Mouse (Mus musculus) liver, embryonic 14.5 days (tissue): Measurements from ENCODE around the gene Psma7. TPM values are rescaled to one million over a fixed set of nuclear protein-coding genes. Genes with fewer than 3 reads are reported as not detected.

ENCODE experiments used
- ATAC-seq: fragments of 200-750 bp; cut with Nextera tagmentation; 2 replicates; pipeline ENCODE4 v1.8.0; 2017; ENCODE audit warnings: moderate number of reproducible peaks, mild to moderate bottlenecking, moderate library complexity; ENCODE audit not compliant: insufficient read depth
- DNase-seq, 3 experiments: peaks; one replicate each; pipeline ENCODE4 v3.0.0-alpha.2; 2012 to 2013; ENCODE audit warnings: low read depth in 3 of 3, low spot score in 3 of 3
- H3K27ac ChIP-seq: fragments of 300-500 bp; sonication (generic); 2 replicates; pipeline ENCODE4 v1.5.1; 2014; ENCODE audit warnings: moderate library complexity, mild to moderate bottlenecking, control low read depth, inconsistent platforms
- H3K27me3 ChIP-seq: fragments of 300-500 bp; sonication (generic); 2 replicates; pipeline ENCODE4 v1.6.1; 2014; ENCODE audit warnings: mild to moderate bottlenecking, low read length, moderate library complexity; ENCODE audit not compliant: control insufficient read depth, insufficient read depth
- H3K36me3 ChIP-seq: fragments of 300-500 bp; sonication (generic); replicated peaks from 2 replicates; pipeline ENCODE4 v1.6.1; 2014; ENCODE audit warnings: low read depth; ENCODE audit not compliant: control insufficient read depth, insufficient read depth
- H3K4me1 ChIP-seq, 2 experiments: fragments of 200-500 bp in 1 of 2; fragments of 300-500 bp in 1 of 2; sonication (generic) in 1 of 2; replicated peaks; 2 replicates each; pipeline ENCODE4 v1.6.1; 2012 to 2014; ENCODE audit warnings: antibody characterized with exemption in 1 of 2, inconsistent platforms in 1 of 2, low read length in 1 of 2; ENCODE audit not compliant: control insufficient read depth in 2 of 2, insufficient read depth in 2 of 2
- H3K4me2 ChIP-seq: fragments of 300-500 bp; sonication (generic); 2 replicates; pipeline ENCODE4 v1.6.1; 2014; ENCODE audit warnings: low read depth, mild to moderate bottlenecking, control low read depth, moderate library complexity
- H3K4me3 ChIP-seq, 2 experiments: fragments of 200-500 bp in 1 of 2; fragments of 300-500 bp in 1 of 2; sonication (generic) in 1 of 2; 2 replicates each; pipeline ENCODE4 v1.5.1; 2012 to 2014; ENCODE audit warnings: low read depth in 2 of 2, low read length in 2 of 2, mild to moderate bottlenecking in 2 of 2, control low read depth in 1 of 2, inconsistent platforms in 1 of 2, moderate library complexity in 1 of 2; ENCODE audit not compliant: insufficient read depth in 1 of 2
- H3K9ac ChIP-seq: fragments of 300-500 bp; sonication (generic); replicated peaks from 2 replicates; pipeline ENCODE4 v1.6.1; 2014; ENCODE audit warnings: mild to moderate bottlenecking, control low read depth, moderate library complexity
- H3K9me3 ChIP-seq: fragments of 300-500 bp; sonication (generic); 2 replicates; pipeline ENCODE4 v1.6.1; 2016; ENCODE audit warnings: low read length, mixed read lengths; ENCODE audit not compliant: control insufficient read depth
- CTCF ChIP-seq: IDR thresholded peaks from 2 replicates; pipeline ENCODE4 v1.5.1; 2016; ENCODE audit warnings: antibody characterized with exemption, low read depth, control low read depth
- EP300 ChIP-seq: IDR thresholded peaks from 2 replicates; pipeline ENCODE4 v1.6.1; 2016; ENCODE audit warnings: antibody characterized with exemption, low read depth
- WGBS: fragments of 180-500 bp; shearing (Covaris S2); extraction: QIAGEN DNeasy Blood & Tissue Kit; methylation state at CpG from one replicate; pipeline ENCODE4 v1.1.7; 2014; ENCODE audit not compliant: insufficient replicate concordance; 5-methylcytosine and 5-hydroxymethylcytosine counted together
- polyA plus RNA-seq, 2 experiments: library from polyadenylated mRNA; depleted of rRNA in 1 of 2; stranded (reverse) in 1 of 2; unstranded in 1 of 2; fragments of >200 nt; fragmentation: Nextera tagmentation in 1 of 2; extraction: Ambion mirVana in 1 of 2; gene quantifications; 2 replicates each; pipeline versions ENCODE4 v1.2.1 to v1.2.3; 2012 to 2014

Psma7 gene
- polyA plus RNA-seq, 2 experiments = 150 to 347 TPM

DNA sequence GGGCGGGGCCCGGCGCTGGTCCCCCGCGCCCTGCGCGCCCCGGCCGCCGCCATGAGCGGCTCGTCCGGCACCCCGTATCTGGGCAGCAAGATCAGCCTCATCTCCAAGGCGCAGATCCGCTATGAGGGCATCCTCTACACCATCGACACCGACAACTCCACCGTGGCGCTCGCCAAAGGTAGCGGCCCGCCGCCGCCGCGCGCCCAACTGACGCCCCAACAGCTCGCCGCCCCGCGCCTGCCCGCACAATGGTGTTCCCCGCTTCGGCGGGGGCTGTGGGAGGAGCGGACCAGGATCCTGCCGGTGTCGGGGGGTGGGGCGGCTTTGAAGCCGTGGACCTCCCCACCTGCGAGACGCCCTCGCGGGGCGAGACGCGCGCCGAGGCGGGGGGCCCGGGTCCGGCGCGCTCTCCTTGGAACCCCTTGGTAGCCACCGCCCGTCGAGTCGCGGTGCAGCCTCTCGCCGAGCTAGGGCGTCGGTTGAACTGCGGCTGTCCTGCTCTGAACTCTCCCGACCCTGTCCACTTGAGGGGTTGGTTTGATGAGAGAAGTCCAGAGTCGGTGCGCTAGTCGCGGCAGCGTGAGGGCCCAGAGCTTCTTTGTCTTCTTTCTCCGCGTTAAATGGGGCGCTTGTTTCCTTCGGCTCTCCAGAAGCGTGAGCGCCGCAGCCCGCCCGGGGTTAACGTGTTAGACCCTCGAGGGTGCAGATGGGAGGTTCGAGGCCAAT is 16.9 kb downstream of the Psma7 start:
- WGBS = under 1% methylated on average over 81 of the region's 84 CpGs
- TF ChIP-seq EP300 (no peak), CTCF (no peak)
- H3K27ac ChIP-seq = peak overlapping the region; percentile 28
- H3K4me3 ChIP-seq = peak overlapping the region; percentile 80 to 97
- H3K9me3 ChIP-seq = no peaks in the 10 kb centered on the region
- peaks cover 4% of the 10 kb centered on the region; the same call in 1 of the 2 replicates for H3K27me3 ChIP-seq
- 0 out of 2 replicates have a peak, but pooled peaks have one; percentile 2 for ATAC-seq
- DNase-seq = no peak
- peaks cover 12% of the 10 kb centered on the region for H3K36me3 ChIP-seq
- peak overlapping the region; percentile 99 for H3K4me2 ChIP-seq
- H3K9ac ChIP-seq = peak overlapping the region; percentile 81
- peaks cover 13 to 16% of the 10 kb centered on the region in 2 experiments for H3K4me1 ChIP-seq

- Histone ChIP-seq H3K36me3 (peaks cover 11% of the 10 kb centered on the region), H3K9ac (peak within 1 kb of the TSS; percentile 81), H3K4me2 (peak within 1 kb of the TSS; percentile 99), H3K4me3 (peak within 1 kb of the TSS; percentile 80 to 97), H3K4me1 (peaks cover 13 to 16% of the 10 kb centered on the region in 2 experiments), H3K27me3 (peaks cover 4% of the 10 kb centered on the region; the same call in 1 of the 2 replicates), H3K27ac (peak within 1 kb of the TSS; percentile 57), H3K9me3 (no peaks in the 10 kb centered on the region)
- 1% methylated on average over 77 of the region's 80 CpGs for WGBS
- TF ChIP-seq EP300 (no peak), CTCF (no peak)
- ATAC-seq (peak; percentile 95), DNase-seq (peak; percentile 94 to 97 (median 94))
Measured at GRCm38 (mm10) chr2:180024401-180025098, 17.7 kb downstream of the Psma7 start, which contains the start of gene Lsm14b. TSS of gene Lsm14b (plus strand) at chr2:180024987.

GRCm38 (mm10) chr2:180022751-180023150 is 19.5 kb downstream of the Psma7 start:
- no peak overlapping the region for H3K9ac ChIP-seq
- no peak overlapping the region for H3K27ac ChIP-seq
- 52% methylated on average over 6 of the region's 6 CpGs for WGBS
- H3K4me2 ChIP-seq = no peak overlapping the region
- DNase-seq (no peak), ATAC-seq (no peak)
- no peaks in the 10 kb centered on the region for H3K9me3 ChIP-seq
- peaks cover under 1% of the 10 kb centered on the region; the same call in 1 of the 2 replicates for H3K36me3 ChIP-seq
- TF ChIP-seq EP300 = no peak
- no peak for TF ChIP-seq CTCF
- H3K4me1 ChIP-seq = peaks cover 13 to 16% of the 10 kb centered on the region in 2 experiments
- H3K4me3 ChIP-seq = no peak overlapping the region
- peaks cover 4% of the 10 kb centered on the region; the same call in 1 of the 2 replicates for H3K27me3 ChIP-seq

- DNase-seq (no peak), ATAC-seq (no peak)
- Histone ChIP-seq H3K27ac (no peak overlapping the region), H3K4me1 (peaks cover 3 to 8% of the 10 kb centered on the region in 2 experiments), H3K9me3 (no peaks in the 10 kb centered on the region), H3K9ac (no peak overlapping the region), H3K4me3 (no peak overlapping the region), H3K4me2 (no peak overlapping the region), H3K36me3 (no peaks in the 10 kb centered on the region), H3K27me3 (peaks cover 4% of the 10 kb centered on the region; the same call in 1 of the 2 replicates)
- whole genome bisulfite sequencing = 57% methylated on average over 8 of the region's 8 CpGs
- TF ChIP-seq EP300 (no peak), CTCF (no peak)
Measured at GRCm38 (mm10) chr2:180020919-180021318, 21.3 kb downstream of the Psma7 start.
